Mouse (Mus musculus): Measurements from ENCODE around the gene Fcrl5. TPM values are rescaled to one million over a fixed set of nuclear protein-coding genes. Genes with fewer than 3 reads are reported as not detected.
"Not testable (repeated sequence)": the region's sequence is repeated elsewhere in the genome, so short reads cannot be mapped to it uniquely, and the experiment has no call there.

Gene Fcrl5
- polyA plus RNA-seq, 1 experiment from 2014 or later, result not detected

DNA sequence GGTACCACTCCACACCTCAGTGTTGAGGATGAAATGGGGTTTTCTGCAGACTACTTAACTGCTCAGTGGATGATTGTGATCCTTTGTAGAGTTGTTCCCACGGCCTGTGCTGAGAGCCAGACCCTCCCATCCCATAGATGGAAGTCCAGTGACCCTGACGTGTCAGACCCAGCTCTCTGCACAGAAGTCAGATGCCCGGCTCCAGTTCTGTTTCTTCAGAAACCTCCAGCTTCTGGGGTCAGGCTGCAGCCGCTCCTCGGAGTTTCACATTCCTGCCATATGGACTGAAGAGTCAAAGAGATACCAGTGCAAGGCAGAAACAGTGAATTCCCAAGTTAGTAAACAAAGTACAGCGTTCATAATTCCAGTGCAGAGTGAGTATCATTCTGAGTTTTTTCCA is 8.4 kb downstream of the Fcrl5 start:
- no peak for DNase-seq (ENCODE audit: low spot score)

DNA sequence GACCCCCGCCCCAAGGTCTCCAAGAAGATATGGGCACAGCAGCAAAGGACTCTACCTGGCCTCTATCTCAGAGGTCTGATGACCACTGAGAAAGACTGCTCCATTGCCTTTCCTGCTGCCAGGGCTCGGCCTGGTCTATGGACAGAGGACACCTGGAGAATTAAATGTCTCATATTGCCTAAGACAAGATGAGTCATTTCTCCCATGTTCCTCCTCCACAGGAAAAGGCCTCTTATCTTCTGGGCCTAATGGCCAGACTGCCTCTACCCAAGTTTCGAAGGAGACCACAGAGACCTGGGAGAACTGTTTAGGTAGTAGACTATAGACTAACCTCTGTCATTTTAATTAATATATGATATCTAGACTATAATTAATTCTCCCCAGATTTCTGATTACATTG is 29.9 kb downstream of the Fcrl5 start:
- Histone ChIP-seq H3K9me3 (ENCODE audit: control insufficient read depth, low read length) (no peaks in the 10 kb centered on the region), H3K36me3 (ENCODE audit: control insufficient read depth, insufficient read depth, low read length) (no peaks in the 10 kb centered on the region), H3K27ac (replicated peaks) (no peak overlapping the region), H3K4me1 (replicated peaks; ENCODE audit: control insufficient read depth, insufficient read depth) (no peaks in the 10 kb centered on the region), H3K27me3 (ENCODE audit: control insufficient read depth, insufficient read depth, low read length) (no peaks in the 10 kb centered on the region), H3K4me2 (replicated peaks; ENCODE audit: low read depth) (no peak overlapping the region), H3K9ac (ENCODE audit: low read length) (no peak overlapping the region), H3K4me3 (ENCODE audit: low read depth, low read length) (no peak overlapping the region)
- no peak for ATAC-seq (ENCODE audit: low FRiP score, low TSS enrichment)
- TF ChIP-seq EP300 (optimal IDR thresholded peaks at IDR 0.05), result no peak
- no peak for TF ChIP-seq CTCF (IDR thresholded peaks at IDR 0.05; ENCODE audit: low read depth)
- WGBS, result 85% methylated on average over 3 of the region's 3 CpGs
- no peak for DNase-seq (ENCODE audit: low spot score)

More for the DNA sequence above, 8.4 kb downstream of the Fcrl5 start:
- no peaks in the 10 kb centered on the region for H3K9me3 ChIP-seq (ENCODE audit: control insufficient read depth, low read length)
- WGBS, result 49% methylated on average over 6 of the region's 6 CpGs
- no peak for ATAC-seq (ENCODE audit: low FRiP score, low TSS enrichment)
- no peaks in the 10 kb centered on the region for H3K4me1 ChIP-seq (replicated peaks; ENCODE audit: control insufficient read depth, insufficient read depth)
- H3K4me3 ChIP-seq (ENCODE audit: low read depth, low read length), result no peak overlapping the region
- no peak overlapping the region for H3K9ac ChIP-seq (ENCODE audit: low read length)
- no peak for TF ChIP-seq CTCF (IDR thresholded peaks at IDR 0.05; ENCODE audit: low read depth)
- no peak for TF ChIP-seq EP300 (optimal IDR thresholded peaks at IDR 0.05)
- no peak overlapping the region for H3K4me2 ChIP-seq (replicated peaks; ENCODE audit: low read depth)
- H3K36me3 ChIP-seq (ENCODE audit: control insufficient read depth, insufficient read depth, low read length), result no peaks in the 10 kb centered on the region
- no peak overlapping the region for H3K27ac ChIP-seq (replicated peaks)
- H3K27me3 ChIP-seq (ENCODE audit: control insufficient read depth, insufficient read depth, low read length), result no peaks in the 10 kb centered on the region

DNA sequence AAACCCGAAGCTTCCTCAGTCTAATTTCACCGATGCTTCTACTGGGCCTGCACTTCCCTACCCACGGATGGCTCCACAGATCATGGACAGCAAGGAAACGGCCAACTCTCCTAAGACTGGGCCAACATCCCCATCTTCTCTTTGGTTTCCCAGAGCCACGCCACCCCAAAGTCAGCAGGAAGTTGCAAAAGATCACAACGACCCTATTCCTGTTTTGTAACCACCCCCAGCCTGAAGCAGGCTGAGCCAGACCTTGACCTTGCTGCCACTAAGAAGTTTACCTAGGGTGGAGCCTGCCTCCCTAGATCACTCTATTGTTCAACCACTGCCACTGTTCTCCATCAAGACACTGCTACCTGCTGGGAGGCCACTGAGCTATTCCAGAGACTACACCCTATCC is 31.4 kb downstream of the Fcrl5 start:
- Histone ChIP-seq H3K9me3 (ENCODE audit: control insufficient read depth, low read length) (no peaks in the 10 kb centered on the region), H3K4me2 (replicated peaks; ENCODE audit: low read depth) (no peak overlapping the region), H3K27ac (replicated peaks) (no peak overlapping the region), H3K4me1 (replicated peaks; ENCODE audit: control insufficient read depth, insufficient read depth) (no peaks in the 10 kb centered on the region), H3K9ac (ENCODE audit: low read length) (no peak overlapping the region), H3K27me3 (ENCODE audit: control insufficient read depth, insufficient read depth, low read length) (no peaks in the 10 kb centered on the region), H3K4me3 (ENCODE audit: low read depth, low read length) (no peak overlapping the region), H3K36me3 (ENCODE audit: control insufficient read depth, insufficient read depth, low read length) (no peaks in the 10 kb centered on the region)
- DNase-seq (ENCODE audit: low spot score) (no peak), ATAC-seq (ENCODE audit: low FRiP score, low TSS enrichment) (no peak)
- no peak for TF ChIP-seq CTCF (IDR thresholded peaks at IDR 0.05; ENCODE audit: low read depth)
- no peak for TF ChIP-seq EP300 (optimal IDR thresholded peaks at IDR 0.05)
- WGBS, result 67% methylated on average over 6 of the region's 6 CpGs

DNA sequence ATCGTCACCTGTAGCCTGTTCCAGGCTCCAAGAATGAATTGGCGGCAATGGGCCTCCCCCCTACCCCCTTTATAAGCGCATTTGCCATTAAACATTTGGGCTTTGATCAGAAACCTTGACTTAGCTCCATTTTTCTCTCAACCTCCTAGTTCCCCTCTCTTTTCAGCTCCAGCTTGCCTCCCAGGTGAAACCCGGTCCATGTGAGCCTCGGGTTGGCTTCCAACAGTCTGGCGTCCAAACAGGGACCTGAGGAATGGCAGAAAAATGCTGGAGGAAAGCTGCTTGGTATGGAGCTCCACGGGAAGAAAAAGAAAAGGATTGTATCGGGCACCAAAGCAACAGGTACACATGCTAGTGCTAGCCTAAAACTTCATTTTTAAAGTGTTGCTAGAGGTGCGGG is 31.8 kb downstream of the Fcrl5 start:
- Histone ChIP-seq H3K9me3 (ENCODE audit: control insufficient read depth, low read length) (no peaks in the 10 kb centered on the region), H3K27ac (replicated peaks) (no peak overlapping the region), H3K4me2 (replicated peaks; ENCODE audit: low read depth) (no peak overlapping the region), H3K27me3 (ENCODE audit: control insufficient read depth, insufficient read depth, low read length) (no peaks in the 10 kb centered on the region), H3K4me3 (ENCODE audit: low read depth, low read length) (no peak overlapping the region), H3K4me1 (replicated peaks; ENCODE audit: control insufficient read depth, insufficient read depth) (no peaks in the 10 kb centered on the region), H3K9ac (ENCODE audit: low read length) (no peak overlapping the region), H3K36me3 (ENCODE audit: control insufficient read depth, insufficient read depth, low read length) (no peaks in the 10 kb centered on the region)
- no peak for ATAC-seq (ENCODE audit: low FRiP score, low TSS enrichment)
- 90% methylated on average over 9 of the region's 9 CpGs for whole genome bisulfite sequencing
- DNase-seq (ENCODE audit: low spot score), result no peak
- TF ChIP-seq EP300 (optimal IDR thresholded peaks at IDR 0.05), result no peak
- TF ChIP-seq CTCF (IDR thresholded peaks at IDR 0.05; ENCODE audit: low read depth), result no peak

DNA sequence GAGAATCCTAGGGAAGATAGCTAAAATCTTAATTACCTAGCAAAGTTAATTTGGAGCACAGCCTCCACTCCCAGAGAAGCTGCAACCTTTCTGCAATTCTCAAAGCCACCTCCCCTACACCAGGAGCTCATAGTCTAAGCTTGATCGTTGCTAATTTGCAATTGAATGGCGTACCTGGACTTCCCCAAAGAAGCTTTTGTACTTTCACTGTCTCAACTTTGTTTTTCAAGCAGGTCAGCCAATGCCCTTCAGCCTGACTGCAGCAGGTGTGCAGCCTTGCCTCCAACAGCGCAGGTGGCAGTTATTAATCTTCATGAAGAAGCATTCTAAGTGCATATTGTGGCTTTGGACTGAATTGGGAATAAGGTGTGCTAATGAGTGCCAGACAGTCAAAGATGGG is 42.4 kb downstream of the Fcrl5 start:
- DNase-seq (ENCODE audit: low spot score); ATAC-seq (ENCODE audit: low FRiP score, low TSS enrichment); H3K4me1 ChIP-seq (replicated peaks; ENCODE audit: control insufficient read depth, insufficient read depth); H3K9me3 ChIP-seq (ENCODE audit: control insufficient read depth, low read length); H3K27me3 ChIP-seq (ENCODE audit: control insufficient read depth, insufficient read depth, low read length); H3K9ac ChIP-seq (ENCODE audit: low read length); H3K4me3 ChIP-seq (ENCODE audit: low read depth, low read length); H3K27ac ChIP-seq (replicated peaks); H3K36me3 ChIP-seq (ENCODE audit: control insufficient read depth, insufficient read depth, low read length); H3K4me2 ChIP-seq (replicated peaks; ENCODE audit: low read depth): not testable (repeated sequence)
- 85% methylated on average over 3 of the region's 3 CpGs for WGBS

DNA sequence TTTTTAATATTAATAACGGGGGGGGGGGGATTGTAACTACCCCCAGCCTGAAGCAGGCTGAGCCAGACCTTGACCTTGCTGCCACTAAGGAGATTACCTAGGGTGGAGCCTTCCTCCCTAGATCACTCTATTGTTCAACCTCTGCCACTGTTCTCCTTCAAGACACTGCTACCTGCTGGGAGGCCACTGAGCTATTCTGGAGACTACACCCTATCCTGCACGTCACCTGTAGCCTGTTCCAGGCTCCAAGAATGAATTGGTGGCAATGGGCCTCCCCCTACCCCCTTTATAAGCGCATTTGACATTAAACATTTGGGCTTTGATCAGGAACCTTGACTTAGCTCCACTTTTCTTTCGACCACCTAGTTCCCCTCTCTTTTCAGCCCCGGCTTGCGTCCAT is 43.0 kb downstream of the Fcrl5 start:
- 71% methylated on average over 6 of the region's 6 CpGs for WGBS
- not testable (repeated sequence) for H3K36me3 ChIP-seq (ENCODE audit: control insufficient read depth, insufficient read depth, low read length)

DNA sequence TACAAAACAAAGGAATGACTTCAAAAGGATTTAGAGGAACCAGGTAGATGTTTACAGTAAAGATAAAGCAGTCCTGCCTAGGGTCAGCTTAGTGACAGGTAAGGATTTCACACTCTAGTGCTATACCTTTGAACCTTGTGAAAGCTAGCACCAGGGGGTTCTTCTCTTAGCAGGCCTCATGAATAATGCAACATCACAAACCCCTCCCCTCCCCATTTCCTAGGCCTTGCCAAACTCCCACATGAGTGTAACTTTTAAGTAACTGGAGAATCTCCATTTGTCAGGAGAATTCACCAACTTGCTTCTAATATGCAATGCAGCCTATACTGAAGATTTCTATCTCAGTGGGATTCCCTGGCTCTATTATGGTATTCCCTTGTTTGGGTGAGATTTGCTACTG is 43.7 kb downstream of the Fcrl5 start:
- not testable (repeated sequence) for H3K27me3 ChIP-seq (ENCODE audit: control insufficient read depth, insufficient read depth, low read length); H3K9me3 ChIP-seq (ENCODE audit: control insufficient read depth, low read length); H3K4me3 ChIP-seq (ENCODE audit: low read depth, low read length); H3K4me2 ChIP-seq (replicated peaks; ENCODE audit: low read depth); H3K4me1 ChIP-seq (replicated peaks; ENCODE audit: control insufficient read depth, insufficient read depth); H3K27ac ChIP-seq (replicated peaks); ATAC-seq (ENCODE audit: low FRiP score, low TSS enrichment); H3K9ac ChIP-seq (ENCODE audit: low read length); H3K36me3 ChIP-seq (ENCODE audit: control insufficient read depth, insufficient read depth, low read length); DNase-seq (ENCODE audit: low spot score)

More for the DNA sequence above, 43.0 kb downstream of the Fcrl5 start:
- H3K4me1 ChIP-seq (replicated peaks; ENCODE audit: control insufficient read depth, insufficient read depth); ATAC-seq (ENCODE audit: low FRiP score, low TSS enrichment); H3K4me2 ChIP-seq (replicated peaks; ENCODE audit: low read depth); H3K4me3 ChIP-seq (ENCODE audit: low read depth, low read length); H3K9ac ChIP-seq (ENCODE audit: low read length); DNase-seq (ENCODE audit: low spot score); H3K27me3 ChIP-seq (ENCODE audit: control insufficient read depth, insufficient read depth, low read length); H3K9me3 ChIP-seq (ENCODE audit: control insufficient read depth, low read length); H3K27ac ChIP-seq (replicated peaks): not testable (repeated sequence)

Data from stomach, postnatal 0 days (tissue).